Mouse (Mus musculus) MEL (cell line): ENCODE measurements around the gene Gm10447. TPM values are rescaled to one million over a fixed set of nuclear protein-coding genes. Genes with fewer than 3 reads are reported as not detected.
A peak's percentile ranks its signal among the peaks of the same experiment; 100 is the strongest.

Source experiments
- DNase-seq: peaks from one replicate; pipeline ENCODE4 v3.0.0; 2011; ENCODE audit warnings: low read depth, low spot score
- H3K27ac ChIP-seq: 2 replicates; pipeline ENCODE4 v1.5.1; 2012; ENCODE audit warnings: low read depth, mild to moderate bottlenecking, control low read depth, low read length, moderate library complexity; ENCODE audit not compliant: control insufficient read depth
- H3K27me3 ChIP-seq, 2 experiments: fragments of 150-350 bp in 1 of 2; sonication (generic) in 1 of 2; 2 replicates each; pipeline ENCODE4 v1.6.1; 2012; ENCODE audit warnings: low read length in 2 of 2, mild to moderate bottlenecking in 2 of 2, improper control_type of control experiment in 1 of 2, moderate library complexity in 1 of 2; ENCODE audit not compliant: insufficient read depth in 2 of 2, control insufficient read depth in 1 of 2
- H3K36me3 ChIP-seq, 2 experiments: 2 replicates each; pipeline ENCODE4 v1.6.1; 2012 to 2014; ENCODE audit warnings: low read length in 2 of 2, improper control_type of control experiment in 1 of 2, inconsistent platforms in 1 of 2, mild to moderate bottlenecking in 1 of 2; ENCODE audit not compliant: insufficient read depth in 2 of 2, control insufficient read depth in 1 of 2
- H3K4me1 ChIP-seq, 2 experiments: fragments of 150-350 bp in 1 of 2; sonication (generic) in 1 of 2; 2 replicates each; pipeline ENCODE4 v1.6.1; 2012; ENCODE audit warnings: low read length in 2 of 2, improper control_type of control experiment in 1 of 2, mild to moderate bottlenecking in 1 of 2; ENCODE audit not compliant: insufficient read depth in 2 of 2, control insufficient read depth in 1 of 2
- H3K4me3 ChIP-seq, 2 experiments: fragments of 150-350 bp in 1 of 2; sonication (generic) in 1 of 2; 2 replicates each; pipeline ENCODE4 v1.5.1; 2012; ENCODE audit warnings: low read depth in 2 of 2, low read length in 2 of 2, mild to moderate bottlenecking in 2 of 2, moderate library complexity in 2 of 2, control low read depth in 1 of 2, improper control_type of control experiment in 1 of 2; ENCODE audit not compliant: control insufficient read depth in 1 of 2, insufficient read depth in 1 of 2
- H3K79me2 ChIP-seq: 2 replicates; pipeline ENCODE4 v1.6.1; 2012; ENCODE audit warnings: mild to moderate bottlenecking, low read length, moderate library complexity; ENCODE audit not compliant: control insufficient read depth, poor library complexity, insufficient read depth
- H3K9ac ChIP-seq: 2 replicates; pipeline ENCODE4 v1.6.1; 2012; ENCODE audit warnings: low read depth, mild to moderate bottlenecking, control low read depth, low read length, moderate library complexity; ENCODE audit not compliant: control insufficient read depth, poor library complexity, severe bottlenecking
- H3K9me3 ChIP-seq: fragments of 150-350 bp; sonication (generic); replicated peaks from 2 replicates; pipeline ENCODE4 v1.6.1; 2012; ENCODE audit warnings: mild to moderate bottlenecking, low read length, improper control_type of control experiment, moderate library complexity; ENCODE audit not compliant: insufficient read depth
- CHD2 ChIP-seq: IDR thresholded peaks from 2 replicates; pipeline ENCODE4 v1.6.1; 2011; ENCODE audit warnings: low read length, improper control_type of control experiment
- CTCF ChIP-seq, 3 experiments: IDR thresholded peaks in 2 of 3; conservative IDR thresholded peaks in 1 of 3; 2 replicates each; pipeline ENCODE4 v1.5.1; 2011 to 2012; ENCODE audit warnings: low read length in 3 of 3, low read depth in 2 of 3, mild to moderate bottlenecking in 2 of 3, improper control_type of control experiment in 1 of 3, inconsistent platforms in 1 of 3, mixed read lengths in 1 of 3, moderate library complexity in 1 of 3; ENCODE audit not compliant: control insufficient read depth in 1 of 3, insufficient read depth in 1 of 3, poor library complexity in 1 of 3, severe bottlenecking in 1 of 3
- ELF1 ChIP-seq: IDR thresholded peaks from 2 replicates; pipeline ENCODE4 v1.6.1; 2014; ENCODE audit warnings: low read depth, mild to moderate bottlenecking, inconsistent platforms, low read length, improper control_type of control experiment, moderate library complexity
- EP300 ChIP-seq, 2 experiments: IDR thresholded peaks; 2 replicates each; pipeline ENCODE4 v1.6.1; 2011; ENCODE audit warnings: improper control_type of control experiment in 2 of 2, low read length in 2 of 2, low read depth in 1 of 2, mild to moderate bottlenecking in 1 of 2
- ETS1 ChIP-seq: IDR thresholded peaks from 2 replicates; pipeline ENCODE4 v1.6.1; 2012; ENCODE audit warnings: low read depth, mild to moderate bottlenecking, inconsistent platforms, low read length, improper control_type of control experiment, moderate library complexity
- GATA1 ChIP-seq: IDR thresholded peaks from 2 replicates; pipeline ENCODE4 v1.6.1; 2011; ENCODE audit warnings: low read depth, low read length, improper control_type of control experiment
- HCFC1 ChIP-seq: IDR thresholded peaks from 2 replicates; pipeline ENCODE4 v1.6.1; 2012; ENCODE audit warnings: low read depth, mild to moderate bottlenecking, inconsistent platforms, low read length, improper control_type of control experiment, moderate library complexity
- MEF2A ChIP-seq: IDR thresholded peaks from 2 replicates; pipeline ENCODE4 v1.6.1; 2014; ENCODE audit warnings: low read depth, mild to moderate bottlenecking, inconsistent platforms, low read length, improper control_type of control experiment; ENCODE audit not compliant: poor library complexity, insufficient replicate concordance, severe bottlenecking; ENCODE audit errors: extremely low read depth
- POLR2A ChIP-seq, 2 experiments: IDR thresholded peaks; 2 replicates each; pipeline ENCODE4 v1.6.1; 2011 to 2012; ENCODE audit warnings: low read length in 2 of 2, mild to moderate bottlenecking in 2 of 2, control low read depth in 1 of 2, improper control_type of control experiment in 1 of 2, low read depth in 1 of 2, moderate library complexity in 1 of 2; ENCODE audit not compliant: control insufficient read depth in 1 of 2, insufficient read depth in 1 of 2, poor library complexity in 1 of 2
- POLR2AphosphoS2 ChIP-seq: IDR thresholded peaks from 2 replicates; pipeline ENCODE4 v1.6.1; 2011; ENCODE audit warnings: low read length, improper control_type of control experiment
- RCOR1 ChIP-seq: IDR thresholded peaks from 2 replicates; pipeline ENCODE4 v1.6.1; 2012; ENCODE audit warnings: low read depth, mild to moderate bottlenecking, inconsistent platforms, low read length, improper control_type of control experiment
- SMC3 ChIP-seq: IDR thresholded peaks from 2 replicates; pipeline ENCODE4 v1.6.1; 2011; ENCODE audit warnings: low read depth, low read length, improper control_type of control experiment
- TBP ChIP-seq: IDR thresholded peaks from 2 replicates; pipeline ENCODE4 v1.8.0; 2011; ENCODE audit warnings: low read depth, low read length, improper control_type of control experiment
- TCF12 ChIP-seq: IDR thresholded peaks from 2 replicates; pipeline ENCODE4 v1.6.1; 2014; ENCODE audit warnings: low read depth, mild to moderate bottlenecking, inconsistent platforms, low read length, improper control_type of control experiment, moderate library complexity
- UBTF ChIP-seq: IDR thresholded peaks from 2 replicates; pipeline ENCODE4 v1.6.1; 2012; ENCODE audit warnings: low read depth, mild to moderate bottlenecking, inconsistent platforms, low read length, improper control_type of control experiment, moderate library complexity, borderline replicate concordance; ENCODE audit not compliant: insufficient read depth
- USF1 ChIP-seq: IDR thresholded peaks from 2 replicates; pipeline ENCODE4 v1.6.1; 2014; ENCODE audit warnings: low read depth, mild to moderate bottlenecking, inconsistent platforms, low read length, improper control_type of control experiment, moderate library complexity
- polyA plus RNA-seq, 2 experiments: library from polyadenylated mRNA; stranded (reverse) in 1 of 2; unstranded in 1 of 2; fragments of >175 nt in 1 of 2; fragments of >200 nt in 1 of 2; gene quantifications; 2 replicates each; pipeline versions ENCODE4 v1.2.1 to v1.2.4; 2012; ENCODE audit warnings: low replicate concordance in 2 of 2, low read depth in 1 of 2; ENCODE audit not compliant: insufficient read length in 2 of 2, insufficient read depth in 1 of 2, missing spikeins in 1 of 2
- total RNA-seq: library from RNA; depleted of rRNA; stranded (reverse); fragments of 300-350 nt; gene quantifications from 2 replicates; pipeline ENCODE4 v1.2.3, GENCODE M21; 2012

Gm10447 gene
- total and polyA plus RNA-seq, 3 experiments, result not detected

DNA sequence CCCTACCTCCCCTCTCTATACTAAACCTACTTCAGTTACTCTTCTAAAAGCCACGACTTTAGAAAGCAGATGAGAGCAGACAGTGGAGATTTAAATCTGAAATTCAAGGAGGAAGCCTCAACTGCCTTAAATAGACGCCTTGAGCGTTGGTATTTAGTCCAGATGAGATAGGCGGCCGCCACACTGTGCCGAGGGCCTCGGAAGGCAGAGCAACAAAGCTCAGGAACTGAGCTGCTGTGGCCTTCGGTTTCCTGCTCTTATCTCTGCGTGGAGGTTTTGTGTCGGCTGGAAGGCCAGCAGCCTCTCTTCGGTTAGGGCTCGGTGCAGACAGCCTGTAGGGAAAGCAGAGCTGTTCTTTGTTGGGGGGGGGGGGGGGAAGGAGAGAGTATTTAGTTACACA is 15.0 kb downstream of the Gm10447 start:
- TF ChIP-seq USF1, result no peak
- peak; percentile 44; the same call in 1 of the 2 replicates for TF ChIP-seq ETS1
- TF ChIP-seq GATA1, result peak; percentile 77
- peak in 1 of 2 experiments; percentile 70; a peak in 3 of 4 replicates for TF ChIP-seq EP300 (IDR thresholded peaks at IDR 0.05; ENCODE audit: low read depth in 1 of 2, low read length in 2 of 2)
- TF ChIP-seq RCOR1, result peak; percentile 90
- peak; percentile 76; the same call in 1 of the 2 replicates for TF ChIP-seq MEF2A
- TF ChIP-seq TCF12, result peak; percentile 38; the same call in 1 of the 2 replicates
- peak; percentile 88; the same call in 1 of the 2 replicates for TF ChIP-seq UBTF
- peak; percentile 80 for TF ChIP-seq TBP
- TF ChIP-seq POLR2A (IDR thresholded peaks at IDR 0.05; ENCODE audit: control insufficient read depth in 1 of 2, insufficient read depth in 1 of 2, low read depth in 1 of 2, low read length in 2 of 2, poor library complexity in 1 of 2), result peak in 1 of 2 experiments; percentile 35; a peak in 1 of 4 replicates
- no peak for TF ChIP-seq SMC3
- no peak for TF ChIP-seq POLR2AphosphoS2
- TF ChIP-seq HCFC1, result peak; percentile 41; the same call in 1 of the 2 replicates
- no peak for TF ChIP-seq CHD2
- 0 out of 2 replicates have a peak, but pooled peaks have one; percentile 6 for TF ChIP-seq ELF1
- DNase-seq, result peak; percentile 88
- peak overlapping the region; percentile 13 for H3K27ac ChIP-seq

DNA sequence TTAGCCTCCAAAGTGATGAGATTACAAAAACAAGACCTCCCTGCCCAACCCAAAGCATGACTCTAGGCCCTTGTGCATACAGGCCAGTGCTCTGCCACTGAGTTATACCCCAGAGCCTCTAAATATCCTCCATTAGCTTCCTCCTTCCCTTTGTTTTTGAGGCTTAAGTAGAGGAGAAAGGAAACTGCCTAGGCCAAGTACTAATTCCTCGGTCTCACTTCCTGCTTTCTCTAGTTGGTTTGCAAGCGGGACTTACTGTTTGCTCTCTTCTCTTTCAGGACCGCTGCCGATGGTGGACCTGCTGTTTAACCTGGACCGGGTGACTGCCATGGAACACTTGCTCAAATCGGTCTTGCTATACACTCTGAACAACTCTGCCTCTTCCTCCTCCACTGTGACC is 20.6 kb downstream of the Gm10447 start:
- no peak overlapping the region for H3K9ac ChIP-seq
- H3K36me3 ChIP-seq, result peaks cover 0 to 24% of the 10 kb centered on the region in 2 experiments; a peak in 2 of 4 replicates
- no peak overlapping the region for H3K27ac ChIP-seq
- no peaks in the 10 kb centered on the region for H3K9me3 ChIP-seq
- H3K79me2 ChIP-seq, result no peaks in the 10 kb centered on the region
- DNase-seq, result no peak
- peaks cover 8 to 26% of the 10 kb centered on the region in 2 experiments for H3K4me1 ChIP-seq
- H3K27me3 ChIP-seq, result no peaks in the 10 kb centered on the region
- H3K4me3 ChIP-seq, result no peak overlapping the region
- no peak for TF ChIP-seq CTCF (IDR thresholded peaks at IDR 0.05 in 2 of 3, conservative IDR thresholded peaks at IDR 0.05 in 1 of 3; ENCODE audit: control insufficient read depth in 1 of 3, insufficient read depth in 1 of 3, low read depth in 2 of 3, low read length in 3 of 3, poor library complexity in 1 of 3, severe bottlenecking in 1 of 3)
- TF ChIP-seq CHD2, result no peak

More for the DNA sequence above, 15.0 kb downstream of the Gm10447 start:
- Histone ChIP-seq H3K79me2 (no peaks in the 10 kb centered on the region), H3K36me3 (peaks cover 0 to 7% of the 10 kb centered on the region in 2 experiments; a peak in 2 of 4 replicates), H3K27me3 (no peaks in the 10 kb centered on the region), H3K4me1 (peaks cover 0 to 16% of the 10 kb centered on the region in 2 experiments; a peak in 2 of 4 replicates), H3K9me3 (no peaks in the 10 kb centered on the region), H3K9ac (peak overlapping the region; percentile 51), H3K4me3 (peak overlapping the region; percentile 13 to 48)
